Mouse (Mus musculus) CH12.LX (cell line): ENCODE measurements at regions not wholly inside any gene's neighbourhood (a gene's known extent, or its start where the extent isn't known, plus 50 kb on each side); places are given as distances from the start of the nearest gene placed in this dataset.
A peak's percentile ranks its signal among the peaks of the same experiment; 100 is the strongest.

Source experiments
- DNase-seq: peaks from one replicate; pipeline ENCODE4 v3.0.0-alpha.2; 2013; ENCODE audit errors: extremely low read depth
- H3K27ac ChIP-seq: 2 replicates; pipeline ENCODE4 v1.5.1; 2012; ENCODE audit warnings: low read depth, mild to moderate bottlenecking, control low read depth, moderate library complexity; ENCODE audit not compliant: insufficient read depth
- H3K27me3 ChIP-seq: replicated peaks from 2 replicates; pipeline ENCODE3; 2012; ENCODE audit warnings: inconsistent platforms
- H3K36me3 ChIP-seq, 2 experiments: replicated peaks in 1 of 2; 2 replicates each; pipeline versions ENCODE3 to v1.6.1; 2012; ENCODE audit warnings: inconsistent platforms in 1 of 2, low read length in 1 of 2, mild to moderate bottlenecking in 1 of 2, mixed read lengths in 1 of 2, moderate library complexity in 1 of 2; ENCODE audit not compliant: control insufficient read depth in 1 of 2, insufficient read depth in 1 of 2
- H3K4me1 ChIP-seq, 2 experiments: 2 replicates each; pipeline ENCODE4 v1.6.1; 2012; ENCODE audit warnings: inconsistent platforms in 1 of 2, moderate library complexity in 1 of 2; ENCODE audit not compliant: insufficient read depth in 2 of 2, control insufficient read depth in 1 of 2
- H3K4me2 ChIP-seq: 2 replicates; pipeline ENCODE4 v1.6.1; 2012; ENCODE audit warnings: low read depth, mild to moderate bottlenecking, control low read depth; ENCODE audit not compliant: poor library complexity, insufficient read depth, severe bottlenecking
- H3K4me3 ChIP-seq, 3 experiments: fragments of 150-350 bp in 1 of 3; sonication (generic) in 1 of 3; replicated peaks in 1 of 3; 2 replicates each; pipeline versions ENCODE3 to v1.5.1; 2011 to 2012; ENCODE audit warnings: low read depth in 2 of 3, low read length in 2 of 3, mild to moderate bottlenecking in 2 of 3, moderate library complexity in 2 of 3, control low read depth in 1 of 3, improper control_type of control experiment in 1 of 3, inconsistent platforms in 1 of 3, mixed read lengths in 1 of 3; ENCODE audit not compliant: poor library complexity in 1 of 3
- H3K79me2 ChIP-seq: replicated peaks from 2 replicates; pipeline ENCODE4 v1.6.1; 2012; ENCODE audit warnings: mild to moderate bottlenecking, moderate library complexity; ENCODE audit not compliant: control insufficient read depth, poor library complexity, insufficient read depth, severe bottlenecking; ENCODE audit errors: extremely low read depth
- H3K9ac ChIP-seq: 2 replicates; pipeline ENCODE4 v1.6.1; 2012; ENCODE audit warnings: low read depth, mild to moderate bottlenecking, control low read depth, moderate library complexity; ENCODE audit not compliant: insufficient read depth
- H3K9me3 ChIP-seq: replicated peaks from 2 replicates; pipeline ENCODE3; 2012; ENCODE audit warnings: low read length, inconsistent platforms, mixed read lengths
- BHLHE40 ChIP-seq: IDR thresholded peaks from 2 replicates; pipeline ENCODE4 v1.6.1; 2011; ENCODE audit warnings: mild to moderate bottlenecking, low read depth, low read length, improper control_type of control experiment
- CHD1 ChIP-seq: IDR thresholded peaks from 2 replicates; pipeline ENCODE4 v1.6.1; 2012; ENCODE audit warnings: low read depth, low read length, improper control_type of control experiment, inconsistent platforms
- CHD2 ChIP-seq: IDR thresholded peaks from 2 replicates; pipeline ENCODE4 v1.6.1; 2011; ENCODE audit warnings: low read length, improper control_type of control experiment
- CTCF ChIP-seq, 2 experiments: IDR thresholded peaks in 1 of 2; conservative IDR thresholded peaks in 1 of 2; 2 replicates each; pipeline ENCODE4 v1.5.1; 2011 to 2012; ENCODE audit warnings: low read depth in 2 of 2, low read length in 2 of 2, improper control_type of control experiment in 1 of 2, inconsistent platforms in 1 of 2, mild to moderate bottlenecking in 1 of 2, moderate library complexity in 1 of 2
- E2F4 ChIP-seq: IDR thresholded peaks from 2 replicates; pipeline ENCODE4 v1.6.1; 2011; ENCODE audit warnings: low read depth, low read length, improper control_type of control experiment; ENCODE audit not compliant: insufficient replicate concordance
- ELF1 ChIP-seq: IDR thresholded peaks from 2 replicates; pipeline ENCODE4 v1.6.1; 2014; ENCODE audit warnings: low read depth, mild to moderate bottlenecking, inconsistent platforms, low read length, improper control_type of control experiment
- EP300 ChIP-seq: IDR thresholded peaks from 2 replicates; pipeline ENCODE4 v1.6.1; 2011; ENCODE audit warnings: low read length, improper control_type of control experiment
- ETS1 ChIP-seq: conservative IDR thresholded peaks from 2 replicates; pipeline ENCODE4 v1.6.1; 2012; ENCODE audit warnings: low read depth, mild to moderate bottlenecking, inconsistent platforms, low read length, improper control_type of control experiment, moderate library complexity
- GABPA ChIP-seq: IDR thresholded peaks from 2 replicates; pipeline ENCODE4 v1.6.1; 2012; ENCODE audit warnings: low read depth, low read length, improper control_type of control experiment, inconsistent platforms; ENCODE audit not compliant: insufficient replicate concordance
- HCFC1 ChIP-seq: IDR thresholded peaks from 2 replicates; pipeline ENCODE4 v1.6.1; 2012; ENCODE audit warnings: low read depth, mild to moderate bottlenecking, inconsistent platforms, low read length, improper control_type of control experiment
- IRF4 ChIP-seq: IDR thresholded peaks from 2 replicates; pipeline ENCODE4 v1.6.1; 2014; ENCODE audit warnings: low read depth, mild to moderate bottlenecking, inconsistent platforms, low read length, improper control_type of control experiment
- JUN ChIP-seq: IDR thresholded peaks from 2 replicates; pipeline ENCODE4 v1.6.1; 2011; ENCODE audit warnings: low read depth, mild to moderate bottlenecking, low read length, improper control_type of control experiment, moderate library complexity; ENCODE audit not compliant: insufficient read depth
- JUND ChIP-seq: conservative IDR thresholded peaks from 2 replicates; pipeline ENCODE4 v1.6.1; 2011; ENCODE audit warnings: low read depth, low read length, improper control_type of control experiment
- KAT2A ChIP-seq: IDR thresholded peaks from 2 replicates; pipeline ENCODE4 v1.6.1; 2012; ENCODE audit warnings: low read length, improper control_type of control experiment, inconsistent platforms; ENCODE audit not compliant: insufficient replicate concordance
- MAFK ChIP-seq: IDR thresholded peaks from 2 replicates; pipeline ENCODE4 v1.6.1; 2011; ENCODE audit warnings: low read length, improper control_type of control experiment; ENCODE audit not compliant: insufficient replicate concordance
- MAX ChIP-seq: IDR thresholded peaks from 2 replicates; pipeline ENCODE4 v1.6.1; 2011; ENCODE audit warnings: low read length, improper control_type of control experiment
- MAZ ChIP-seq: IDR thresholded peaks from 2 replicates; pipeline ENCODE4 v1.6.1; 2012; ENCODE audit warnings: low read depth, mild to moderate bottlenecking, inconsistent platforms, low read length, improper control_type of control experiment, moderate library complexity
- MEF2A ChIP-seq: IDR thresholded peaks from 2 replicates; pipeline ENCODE4 v1.6.1; 2014; ENCODE audit warnings: low read depth, mild to moderate bottlenecking, inconsistent platforms, low read length, improper control_type of control experiment, borderline replicate concordance
- MXI1 ChIP-seq: IDR thresholded peaks from 2 replicates; pipeline ENCODE4 v1.6.1; 2011; ENCODE audit warnings: mild to moderate bottlenecking, low read depth, low read length, improper control_type of control experiment
- MYC ChIP-seq: IDR thresholded peaks from 2 replicates; pipeline ENCODE4 v1.6.1; 2011; ENCODE audit warnings: low read depth, mild to moderate bottlenecking, improper control_type of control experiment, low read length
- NELFE ChIP-seq: IDR thresholded peaks from 2 replicates; pipeline ENCODE4 v1.6.1; 2011; ENCODE audit warnings: low read depth, low read length, improper control_type of control experiment
- NRF1 ChIP-seq: IDR thresholded peaks from 2 replicates; pipeline ENCODE4 v1.6.1; 2014; ENCODE audit warnings: low read depth, mild to moderate bottlenecking, inconsistent platforms, low read length, improper control_type of control experiment, moderate library complexity
- PAX5 ChIP-seq: IDR thresholded peaks from 2 replicates; pipeline ENCODE4 v1.6.1; 2012; ENCODE audit warnings: low read length, inconsistent platforms, mixed read lengths
- POLR2A ChIP-seq: IDR thresholded peaks from 2 replicates; pipeline ENCODE4 v1.6.1; 2011; ENCODE audit warnings: low read depth, mild to moderate bottlenecking, improper control_type of control experiment, low read length
- POLR2AphosphoS2 ChIP-seq: IDR thresholded peaks from 2 replicates; pipeline ENCODE4 v1.6.1; 2011; ENCODE audit warnings: low read depth, low read length, improper control_type of control experiment
- RAD21 ChIP-seq: IDR thresholded peaks from 2 replicates; pipeline ENCODE4 v1.6.1; 2011; ENCODE audit warnings: low read depth, mild to moderate bottlenecking, low read length, improper control_type of control experiment, moderate library complexity
- RCOR1 ChIP-seq: conservative IDR thresholded peaks from 2 replicates; pipeline ENCODE4 v1.6.1; 2012; ENCODE audit warnings: low read depth, mild to moderate bottlenecking, inconsistent platforms, low read length, improper control_type of control experiment
- SIN3A ChIP-seq: IDR thresholded peaks from 2 replicates; pipeline ENCODE4 v1.6.1; 2012; ENCODE audit warnings: low read length, improper control_type of control experiment, inconsistent platforms
- SMC3 ChIP-seq: IDR thresholded peaks from 2 replicates; pipeline ENCODE4 v1.6.1; 2011; ENCODE audit warnings: low read depth, low read length, improper control_type of control experiment
- TBP ChIP-seq: conservative IDR thresholded peaks from 2 replicates; pipeline ENCODE4 v1.6.1; 2011; ENCODE audit warnings: low read depth, low read length, improper control_type of control experiment
- TCF12 ChIP-seq: IDR thresholded peaks from 2 replicates; pipeline ENCODE4 v1.6.1; 2014; ENCODE audit warnings: low read depth, mild to moderate bottlenecking, inconsistent platforms, low read length, improper control_type of control experiment
- UBTF ChIP-seq: IDR thresholded peaks from 2 replicates; pipeline ENCODE4 v1.6.1; 2012; ENCODE audit warnings: low read depth, mild to moderate bottlenecking, inconsistent platforms, low read length, improper control_type of control experiment, moderate library complexity
- USF1 ChIP-seq: IDR thresholded peaks from 2 replicates; pipeline ENCODE4 v1.6.1; 2014; ENCODE audit warnings: low read depth, mild to moderate bottlenecking, inconsistent platforms, low read length, improper control_type of control experiment
- USF2 ChIP-seq: conservative IDR thresholded peaks from 2 replicates; pipeline ENCODE4 v1.6.1; 2011; ENCODE audit warnings: low read depth, low read length, improper control_type of control experiment
- ZC3H11A ChIP-seq: IDR thresholded peaks from 2 replicates; pipeline ENCODE4 v1.6.1; 2012; ENCODE audit warnings: low read depth, mild to moderate bottlenecking, inconsistent platforms, low read length, improper control_type of control experiment
- ZKSCAN1 ChIP-seq: IDR thresholded peaks from 2 replicates; pipeline ENCODE4 v1.6.1; 2012; ENCODE audit warnings: low read depth, inconsistent platforms, low read length, improper control_type of control experiment, borderline replicate concordance
- ZMIZ1 ChIP-seq: IDR thresholded peaks from 2 replicates; pipeline ENCODE4 v1.6.1; 2012; ENCODE audit warnings: low read depth, mild to moderate bottlenecking, inconsistent platforms, low read length, improper control_type of control experiment
- ZNF384 ChIP-seq: IDR thresholded peaks from 2 replicates; pipeline ENCODE4 v1.6.1; 2012; ENCODE audit warnings: low read depth, low read length, improper control_type of control experiment, inconsistent platforms
- dilution Hi-C: fragments of 300-500 bp; cut with MboI; formaldehyde crosslinking; loops from 2 replicates; pipeline ENCODE4 v1.14.3; 2020; ENCODE audit warnings: low sequenced_read_pairs; ENCODE audit not compliant: extremely low pct_unique_long_range_greater_than_20kb, extremely low pct_ligation_motif_present
- in situ Hi-C: fragments of 300-500 bp; cut with MboI; formaldehyde crosslinking; loops from 3 replicates; pipeline ENCODE4 v1.14.3; 2019; ENCODE audit warnings: low sequenced_read_pairs, low pct_ligation_motif_present, low pct_unique_long_range_greater_than_20kb, mixed read lengths

- Histone ChIP-seq H3K4me1 (peaks cover 3 to 74% of the 10 kb centered on the region in 2 experiments; a peak in 3 of 4 replicates), H3K36me3 (peaks cover 67 to 95% of the 10 kb centered on the region in 2 experiments), H3K9me3 (no peaks in the 10 kb centered on the region), H3K4me3 (no peak overlapping the region), H3K27ac (peak overlapping the region; percentile 40), H3K27me3 (no peaks in the 10 kb centered on the region), H3K9ac (no peak overlapping the region; the same call in 1 of the 2 replicates), H3K4me2 (peak overlapping the region; percentile 55), H3K79me2 (peaks cover 30% of the 10 kb centered on the region)
- dilution Hi-C loops, result no loop called here
- in situ Hi-C loops, result no loop called here
- DNase-seq, result peak; percentile 56
- TF ChIP-seq E2F4 (no peak), NELFE (no peak), ZNF384 (no peak), ETS1 (no peak; the same call in 1 of the 2 replicates), ELF1 (no peak), HCFC1 (no peak), JUND (peak; percentile 16; the same call in 1 of the 2 replicates), USF2 (no peak), RCOR1 (0 out of 2 replicates have a peak, but pooled peaks have one; percentile 44), UBTF (no peak), JUN (no peak), TBP (no peak), TCF12 (no peak), SMC3 (no peak), USF1 (no peak), ZC3H11A (no peak), MXI1 (peak; percentile 73), POLR2A (no peak; the same call in 1 of the 2 replicates), NRF1 (no peak), CHD1 (no peak), MAX (peak; percentile 33; the same call in 1 of the 2 replicates), ZMIZ1 (no peak), IRF4 (peak; percentile 76), CHD2 (peak; percentile 34; the same call in 1 of the 2 replicates), POLR2AphosphoS2 (no peak), ZKSCAN1 (no peak), CTCF (conservative IDR thresholded peaks at IDR 0.05 in 1 of 2, IDR thresholded peaks at IDR 0.05 in 1 of 2; ENCODE audit: low read depth in 2 of 2, low read length in 2 of 2) (no peak), MEF2A (no peak), EP300 (peak; percentile 66; the same call in 1 of the 2 replicates), MAZ (no peak), MAFK (0 out of 2 replicates have a peak, but pooled peaks have one; percentile 11), GABPA (no peak), RAD21 (no peak), PAX5 (no peak), BHLHE40 (0 out of 2 replicates have a peak, but pooled peaks have one; percentile 22), SIN3A (0 out of 2 replicates have a peak, but pooled peaks have one; percentile 30), KAT2A (no peak), MYC (no peak; the same call in 1 of the 2 replicates)
Measured at GRCm38 (mm10) chr6:31088147-31088972, 129.5 kb upstream of the Klf14 start.
